Mouse (Mus musculus) kidney, postnatal 0 days (tissue): ENCODE results near the gene Slc47a1. TPM values are rescaled to one million over a fixed set of nuclear protein-coding genes. Genes with fewer than 3 reads are reported as not detected.

Source experiments
- ATAC-seq: fragments of 200-750 bp; cut with Nextera tagmentation; replicated peaks from 2 replicates; pipeline ENCODE4 v1.8.0; 2017; ENCODE audit warnings: low read depth, moderate number of reproducible peaks, moderate TSS enrichment, moderate library complexity; ENCODE audit not compliant: low FRiP score
- DNase-seq: peaks from one replicate; pipeline ENCODE4 v3.0.0-alpha.2; 2016; ENCODE audit warnings: low spot score
- H3K27ac ChIP-seq: fragments of 300-500 bp; sonication (generic); 2 replicates; pipeline ENCODE4 v1.5.1; 2014; ENCODE audit warnings: mild to moderate bottlenecking
- H3K27me3 ChIP-seq: fragments of 300-500 bp; sonication (generic); 2 replicates; pipeline ENCODE4 v1.6.1; 2014; ENCODE audit warnings: low read length, mixed read lengths; ENCODE audit not compliant: insufficient read depth
- H3K36me3 ChIP-seq: fragments of 300-500 bp; sonication (generic); 2 replicates; pipeline ENCODE4 v1.6.1; 2014; ENCODE audit warnings: low read length, mixed read lengths; ENCODE audit not compliant: insufficient read depth
- H3K4me1 ChIP-seq: fragments of 300-500 bp; sonication (generic); replicated peaks from 2 replicates; pipeline ENCODE4 v1.6.1; 2014; ENCODE audit warnings: antibody characterized with exemption, low read length, mixed read lengths; ENCODE audit not compliant: insufficient read depth
- H3K4me2 ChIP-seq: fragments of 300-500 bp; sonication (generic); 2 replicates; pipeline ENCODE4 v1.6.1; 2014; ENCODE audit warnings: mild to moderate bottlenecking, low read length, moderate library complexity, mixed read lengths
- H3K4me3 ChIP-seq: fragments of 300-500 bp; sonication (generic); replicated peaks from 2 replicates; pipeline ENCODE4 v1.5.1; 2014; ENCODE audit warnings: low read depth, low read length
- H3K9ac ChIP-seq: fragments of 300-500 bp; sonication (generic); 2 replicates; pipeline ENCODE4 v1.6.1; 2014; ENCODE audit warnings: low read depth, low read length
- H3K9me3 ChIP-seq: fragments of 300-500 bp; sonication (generic); replicated peaks from 2 replicates; pipeline ENCODE4 v1.6.1; 2016; ENCODE audit warnings: low read length, inconsistent platforms, mixed read lengths
- CTCF ChIP-seq: IDR thresholded peaks from 2 replicates; pipeline ENCODE4 v1.5.1; 2016; ENCODE audit warnings: antibody characterized with exemption, low read depth, mild to moderate bottlenecking, moderate library complexity
- WGBS: fragments of 180-500 bp; shearing (Covaris S2); extraction: QIAGEN DNeasy Blood & Tissue Kit; methylation state at CpG from one replicate; pipeline ENCODE4 v1.1.7; 2014; 5-methylcytosine and 5-hydroxymethylcytosine counted together
- polyA plus RNA-seq: library from polyadenylated mRNA; unstranded; fragments of >200 nt; fragmentation: Nextera tagmentation; extraction: Ambion mirVana; gene quantifications from 2 replicates; pipeline ENCODE4 v1.2.1, GENCODE M21; 2015

Gene Slc47a1
- polyA plus RNA-seq, 1 experiment from 2014 or later = 45.7 TPM

GRCm38 (mm10) chr11:61365938-61366337 lies 12.2 kb downstream of the Slc47a1 start:
- 58% methylated on average over 3 of the region's 3 CpGs for WGBS
- no peaks in the 10 kb centered on the region for H3K36me3 ChIP-seq
- H3K4me3 ChIP-seq = no peak overlapping the region
- H3K27ac ChIP-seq = no peak overlapping the region
- ATAC-seq (no peak), DNase-seq (no peak)
- no peaks in the 10 kb centered on the region for H3K9me3 ChIP-seq
- H3K4me2 ChIP-seq = no peak overlapping the region
- H3K9ac ChIP-seq = no peak overlapping the region
- peaks cover 10% of the 10 kb centered on the region; the same call in 1 of the 2 replicates for H3K4me1 ChIP-seq
- no peak for TF ChIP-seq CTCF
- H3K27me3 ChIP-seq = no peaks in the 10 kb centered on the region

GRCm38 (mm10) chr11:61364096-61364495 lies 14.0 kb downstream of the Slc47a1 start:
- Histone ChIP-seq H3K9me3 (no peaks in the 10 kb centered on the region), H3K36me3 (no peaks in the 10 kb centered on the region), H3K9ac (no peak overlapping the region), H3K4me2 (no peak overlapping the region), H3K27ac (no peak overlapping the region), H3K27me3 (no peaks in the 10 kb centered on the region), H3K4me1 (peaks cover 10% of the 10 kb centered on the region; the same call in 1 of the 2 replicates), H3K4me3 (no peak overlapping the region)
- no peak for TF ChIP-seq CTCF
- DNase-seq = no peak
- no peak for ATAC-seq
- 82% methylated on average over 6 of the region's 6 CpGs for WGBS

GRCm38 (mm10) chr11:61361515-61362190 lies 16.5 kb downstream of the Slc47a1 start:
- ATAC-seq (no peak), DNase-seq (no peak)
- no peak overlapping the region for H3K4me2 ChIP-seq
- no peaks in the 10 kb centered on the region for H3K27me3 ChIP-seq
- peaks cover 4% of the 10 kb centered on the region; the same call in 1 of the 2 replicates for H3K4me1 ChIP-seq
- no peaks in the 10 kb centered on the region for H3K36me3 ChIP-seq
- no peak overlapping the region for H3K9ac ChIP-seq
- 92% methylated on average over 11 of the region's 11 CpGs for WGBS
- H3K4me3 ChIP-seq = no peak overlapping the region
- no peaks in the 10 kb centered on the region for H3K9me3 ChIP-seq
- no peak overlapping the region for H3K27ac ChIP-seq
- TF ChIP-seq CTCF = no peak

- Histone ChIP-seq H3K4me1 (0 out of 2 replicates have a peak, but pooled peaks cover 2% of the 10 kb centered on the region), H3K4me2 (no peak overlapping the region), H3K36me3 (no peaks in the 10 kb centered on the region), H3K9ac (no peak overlapping the region), H3K27me3 (no peaks in the 10 kb centered on the region), H3K9me3 (no peaks in the 10 kb centered on the region), H3K27ac (no peak overlapping the region), H3K4me3 (no peak overlapping the region)
- 55% methylated on average over 9 of the region's 9 CpGs for WGBS
- DNase-seq = no peak
- ATAC-seq = no peak
- TF ChIP-seq CTCF = no peak
Observed at GRCm38 (mm10) chr11:61356600-61356999, 21.5 kb downstream of the Slc47a1 start.

GRCm38 (mm10) chr11:61356111-61356510 lies 22.0 kb downstream of the Slc47a1 start:
- no peak overlapping the region for H3K27ac ChIP-seq

GRCm38 (mm10) chr11:61355351-61355750 lies 22.8 kb downstream of the Slc47a1 start:
- no peak overlapping the region for H3K4me2 ChIP-seq
- DNase-seq = no peak
- ATAC-seq = no peak
- no peak overlapping the region for H3K4me3 ChIP-seq
- no peak for TF ChIP-seq CTCF
- H3K9me3 ChIP-seq = no peaks in the 10 kb centered on the region
- 0 out of 2 replicates have a peak, but pooled peaks cover 2% of the 10 kb centered on the region for H3K4me1 ChIP-seq
- H3K9ac ChIP-seq = no peak overlapping the region
- WGBS = 90% methylated on average over 5 of the region's 5 CpGs
- no peaks in the 10 kb centered on the region for H3K36me3 ChIP-seq
- H3K27ac ChIP-seq = no peak overlapping the region
- no peaks in the 10 kb centered on the region for H3K27me3 ChIP-seq

More at GRCm38 (mm10) chr11:61356111-61356510, 22.0 kb downstream of the Slc47a1 start:
- 75% methylated on average over 6 of the region's 6 CpGs for WGBS
- no peak for ATAC-seq
- H3K4me3 ChIP-seq = no peak overlapping the region
- H3K4me2 ChIP-seq = no peak overlapping the region
- H3K9ac ChIP-seq = no peak overlapping the region
- TF ChIP-seq CTCF = no peak
- no peaks in the 10 kb centered on the region for H3K36me3 ChIP-seq
- no peak for DNase-seq
- no peaks in the 10 kb centered on the region for H3K9me3 ChIP-seq
- H3K4me1 ChIP-seq = 0 out of 2 replicates have a peak, but pooled peaks cover 2% of the 10 kb centered on the region
- no peaks in the 10 kb centered on the region for H3K27me3 ChIP-seq
